Mouse (Mus musculus) C2C12 (cell line): ENCODE measurements around the gene Rnls. TPM values are rescaled to one million over a fixed set of nuclear protein-coding genes. Genes with fewer than 3 reads are reported as not detected.

Experiments
- H3K27me3 ChIP-seq: one replicate; pipeline ENCODE4 v1.6.1; 2011; ENCODE audit not compliant: control insufficient read depth, insufficient read depth, insufficient read length
- H3K36me3 ChIP-seq: one replicate; pipeline ENCODE4 v1.6.1; 2011; ENCODE audit not compliant: control insufficient read depth, insufficient read depth
- H3K4me3 ChIP-seq: one replicate; pipeline ENCODE4 v1.5.1; 2011; ENCODE audit warnings: mild to moderate bottlenecking, control low read depth; ENCODE audit not compliant: poor library complexity, insufficient read depth, severe bottlenecking
- H3K79me2 ChIP-seq: one replicate; pipeline ENCODE4 v1.6.1; 2011; ENCODE audit not compliant: control insufficient read depth, insufficient read depth
- H3K79me3 ChIP-seq: one replicate; pipeline ENCODE4 v1.6.1; 2011; ENCODE audit warnings: low read depth, control low read depth
- H3ac ChIP-seq: one replicate; pipeline ENCODE3; 2011; ENCODE audit warnings: low read depth; ENCODE audit not compliant: control insufficient read depth, insufficient read length
- CEBPB ChIP-seq: IDR thresholded peaks from one replicate; pipeline ENCODE4 v1.6.1; 2011; ENCODE audit warnings: low read depth, mild to moderate bottlenecking, control low read depth, moderate library complexity
- CTCF ChIP-seq: IDR thresholded peaks from one replicate; pipeline ENCODE4 v1.5.1; 2011; ENCODE audit not compliant: control insufficient read depth, insufficient read depth, insufficient read length
- FOSL1 ChIP-seq: IDR thresholded peaks from one replicate; pipeline ENCODE4 v1.8.0; 2011; ENCODE audit warnings: mild to moderate bottlenecking, low read length; ENCODE audit not compliant: poor library complexity, insufficient read depth, severe bottlenecking
- MAX ChIP-seq: IDR thresholded peaks from one replicate; pipeline ENCODE4 v1.6.1; 2011; ENCODE audit warnings: mild to moderate bottlenecking, control low read depth
- MYOD1 ChIP-seq: IDR thresholded peaks from one replicate; pipeline ENCODE4 v1.6.1; 2011; ENCODE audit warnings: low read depth; ENCODE audit not compliant: control insufficient read depth, insufficient read length
- MYOG ChIP-seq: IDR thresholded peaks from one replicate; pipeline ENCODE4 v1.6.1; 2011; ENCODE audit not compliant: control insufficient read depth, insufficient read length; ENCODE audit errors: extremely low read depth
- USF1 ChIP-seq: IDR thresholded peaks from one replicate; pipeline ENCODE4 v1.6.1; 2011; ENCODE audit warnings: low read depth, mild to moderate bottlenecking, control low read depth, moderate library complexity
- microRNA-seq: library from miRNA; unstranded; fragments of <30 nt; microRNA quantifications from one replicate; pipeline ENCODE4, GENCODE M21; 2019; ENCODE audit warnings: borderline microRNAs expressed
- polyA plus RNA-seq: library from polyadenylated mRNA; unstranded; fragments of >200 nt; fragmentation: generic; extraction: Trizol; gene quantifications from one replicate; pipeline ENCODE4 v1.2.1, GENCODE M21; 2012; ENCODE audit warnings: missing spikeins

The Rnls gene
- polyA plus RNA-seq, 1 experiment = 0.99 TPM

DNA sequence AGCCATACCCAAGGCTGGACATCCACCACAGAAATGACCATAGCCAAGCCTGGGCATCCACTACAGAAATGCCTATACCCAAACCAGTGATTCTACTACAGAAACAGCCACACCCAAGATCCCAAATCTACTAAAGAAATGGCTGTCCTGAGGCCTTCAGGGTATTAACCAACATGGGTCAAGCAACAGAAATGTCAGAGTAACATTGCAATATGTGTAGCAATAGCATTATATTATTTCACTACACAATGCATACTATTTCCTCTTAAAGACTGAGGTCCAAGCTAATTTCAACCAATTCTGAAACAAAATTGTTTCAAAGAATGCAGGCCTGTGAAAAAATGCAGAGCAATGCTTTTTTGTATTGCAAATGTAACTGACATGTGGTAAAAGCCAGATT, 299.5 kb downstream of the Rnls start:
- no peaks in the 10 kb centered on the region for H3K36me3 ChIP-seq
- TF ChIP-seq MAX (no peak), CEBPB (no peak), FOSL1 (no peak), MYOD1 (no peak), USF1 (no peak), CTCF (no peak), MYOG (no peak)
- H3K79me2 ChIP-seq = no peaks in the 10 kb centered on the region
- H3ac ChIP-seq = no peak overlapping the region
- H3K79me3 ChIP-seq = no peaks in the 10 kb centered on the region
- no peaks in the 10 kb centered on the region for H3K27me3 ChIP-seq
- no peak overlapping the region for H3K4me3 ChIP-seq

DNA sequence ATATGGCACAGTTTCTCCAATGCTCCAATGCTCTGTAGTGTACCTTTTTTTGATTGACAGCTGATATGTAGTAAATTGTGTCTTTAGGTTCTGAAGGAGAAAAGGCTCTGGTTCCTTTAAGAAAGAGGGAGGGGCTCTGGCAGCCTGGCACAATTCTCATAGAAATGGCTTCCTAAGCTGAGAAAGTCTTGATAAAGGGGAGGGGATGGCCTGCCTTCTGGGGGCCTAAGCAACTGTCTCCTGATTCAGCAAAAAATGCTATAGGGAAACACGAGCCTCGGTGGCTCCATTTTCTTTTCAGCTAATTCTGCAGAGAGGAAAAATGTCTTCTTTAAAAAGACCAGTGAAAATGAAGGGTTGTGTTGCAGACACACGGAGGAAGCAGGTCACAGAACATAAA, 300.8 kb downstream of the Rnls start:
- no peaks in the 10 kb centered on the region for H3K79me3 ChIP-seq
- no peaks in the 10 kb centered on the region for H3K79me2 ChIP-seq
- H3ac ChIP-seq = no peak overlapping the region
- no peak for TF ChIP-seq CTCF
- no peak for TF ChIP-seq FOSL1
- TF ChIP-seq MAX = no peak
- no peak for TF ChIP-seq USF1
- no peak for TF ChIP-seq MYOD1
- no peak for TF ChIP-seq MYOG
- no peak for TF ChIP-seq CEBPB
- H3K4me3 ChIP-seq = no peak overlapping the region
- no peaks in the 10 kb centered on the region for H3K36me3 ChIP-seq
- H3K27me3 ChIP-seq = no peaks in the 10 kb centered on the region

DNA sequence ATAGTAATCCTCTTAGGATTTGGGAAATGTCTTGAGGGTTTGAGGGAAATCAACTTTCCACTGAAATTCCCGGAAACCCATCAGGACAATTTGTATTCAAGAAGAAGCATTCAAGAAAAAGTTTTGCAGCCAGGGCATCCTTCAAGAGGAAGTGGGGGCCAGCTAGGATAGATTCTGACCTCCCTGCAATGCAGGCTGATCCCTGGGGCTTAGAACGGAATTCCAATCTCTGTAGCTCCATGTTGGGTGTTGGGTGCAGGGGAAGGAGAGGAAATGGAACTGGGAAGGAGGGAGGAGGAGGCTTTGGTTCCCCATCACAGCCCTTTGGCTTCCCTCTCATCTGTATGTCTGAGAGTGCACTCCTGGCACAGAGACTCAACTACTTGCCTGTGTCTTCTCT, 303.2 kb downstream of the Rnls start:
- no peaks in the 10 kb centered on the region for H3K79me3 ChIP-seq
- H3ac ChIP-seq = no peak overlapping the region
- TF ChIP-seq MYOG = no peak
- no peak for TF ChIP-seq FOSL1
- no peak for TF ChIP-seq MYOD1
- no peak for TF ChIP-seq USF1
- no peak for TF ChIP-seq CEBPB
- TF ChIP-seq CTCF = no peak
- TF ChIP-seq MAX = no peak
- no peaks in the 10 kb centered on the region for H3K36me3 ChIP-seq
- no peaks in the 10 kb centered on the region for H3K27me3 ChIP-seq
- H3K79me2 ChIP-seq = no peaks in the 10 kb centered on the region
- H3K4me3 ChIP-seq = no peak overlapping the region

DNA sequence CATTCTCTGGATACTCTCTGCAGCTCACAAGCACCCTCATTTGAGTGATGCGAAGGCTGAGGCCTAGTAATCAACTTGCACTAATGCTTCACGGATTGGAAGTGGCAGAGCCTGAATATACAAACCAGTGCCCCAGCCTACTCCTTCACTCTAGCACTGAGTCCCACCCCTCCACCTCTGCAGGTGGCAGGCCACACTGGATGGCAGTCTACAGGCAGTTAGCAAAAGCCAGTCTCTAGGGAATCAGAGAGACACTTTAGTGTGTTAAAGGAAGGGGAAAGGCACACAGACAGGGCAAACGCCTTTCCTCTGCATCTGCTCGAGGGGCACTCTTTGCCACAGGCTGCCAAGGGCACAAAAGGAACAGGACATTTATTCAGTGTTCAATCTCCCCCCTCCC, 304.1 kb downstream of the Rnls start:
- Histone ChIP-seq H3K79me2 (no peaks in the 10 kb centered on the region), H3K27me3 (no peaks in the 10 kb centered on the region), H3K4me3 (no peak overlapping the region), H3K36me3 (no peaks in the 10 kb centered on the region), H3ac (no peak overlapping the region), H3K79me3 (no peaks in the 10 kb centered on the region)
- TF ChIP-seq MYOG (no peak), FOSL1 (no peak), MYOD1 (no peak), MAX (no peak), CEBPB (no peak)

Small RNA genes lying within 50 kb of the gene (microRNA-seq; reads per million reads assigned to microRNA genes)
- gene Mir3970 = 0.80 reads per million, percentile 17 among the genes with 10 or more reads in this experiment

Other genes with a start within 250 kb of the Rnls start
- not detected for gene Lipo4, start 125.5 kb upstream of the Rnls start, polyA plus RNA-seq
- gene Gm8978, start 233.0 kb upstream of the Rnls start, polyA plus RNA-seq = not detected